Mouse (Mus musculus): ENCODE results near the gene Glt6d1. TPM values are rescaled to one million over a fixed set of nuclear protein-coding genes. Genes with fewer than 3 reads are reported as not detected.
"Not testable (repeated sequence)": the region's sequence is repeated elsewhere in the genome, so short reads cannot be mapped to it uniquely, and the experiment has no call there.

The Glt6d1 gene
- total RNA-seq (2014; rRNA removed) (not detected in 2 replicates), polyA plus RNA-seq (2015; fragmentation: Nextera tagmentation; extraction: Ambion mirVana) (not detected in 2 replicates)

DNA sequence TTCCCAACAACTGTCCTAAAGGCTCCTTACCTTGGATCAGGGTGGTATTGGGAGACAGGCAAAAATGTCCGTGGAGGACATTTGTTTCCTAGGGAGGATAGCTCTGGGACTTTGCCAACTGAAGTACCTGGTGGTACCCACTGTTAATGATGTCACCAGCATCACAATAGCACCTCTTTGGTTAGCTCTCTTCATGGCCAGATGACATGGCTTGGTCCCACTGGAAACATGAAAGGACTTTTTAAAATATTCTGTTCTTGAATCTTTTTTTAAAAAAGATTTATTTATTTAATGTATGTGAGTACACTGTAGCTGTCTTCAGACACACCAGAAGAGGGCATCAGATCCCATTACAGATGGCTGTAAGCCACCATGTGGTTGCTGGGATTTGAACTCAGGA is at the start of gene Glt6d1:
TSS of gene Glt6d1 (minus strand) at position 101 of the 400 bp plus-strand sequence.
- H3K4me2 ChIP-seq (ENCODE audit: low read depth, low read length, poor library complexity, severe bottlenecking); H3K27ac ChIP-seq (ENCODE audit: low read depth, low read length); H3K4me3 ChIP-seq (ENCODE audit: low read depth, low read length); ATAC-seq (ENCODE audit: low FRiP score); H3K9ac ChIP-seq (replicated peaks; ENCODE audit: low read length, poor library complexity, severe bottlenecking); H3K9me3 ChIP-seq (ENCODE audit: low read length); H3K27me3 ChIP-seq (ENCODE audit: insufficient read depth, low read length); DNase-seq (ENCODE audit: low spot score); H3K4me1 ChIP-seq (ENCODE audit: insufficient read depth, low read length); H3K36me3 ChIP-seq (ENCODE audit: insufficient read depth, low read length): not testable (repeated sequence)
- WGBS, result 72% methylated on average over 1 of the region's 1 CpGs

DNA sequence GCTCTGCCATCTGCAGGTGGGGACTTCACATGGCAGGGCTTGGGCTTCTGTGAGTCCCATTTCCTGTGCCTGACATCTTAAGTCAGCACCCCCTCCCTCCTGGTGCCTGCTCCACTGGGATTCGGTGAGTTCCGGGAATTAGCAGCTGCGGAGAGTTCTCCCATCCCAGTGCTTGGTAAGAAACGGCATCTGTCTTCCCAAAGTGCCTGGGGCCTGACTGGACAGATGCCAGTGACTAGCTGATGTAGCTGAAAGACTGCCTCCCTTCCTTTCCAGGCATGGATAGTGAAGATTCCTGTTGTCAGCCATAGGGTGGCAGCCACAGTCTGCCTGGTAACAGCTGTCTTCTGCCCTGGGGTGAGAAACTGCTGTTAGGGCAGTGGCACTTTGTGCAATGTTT is 49.8 kb upstream of the Glt6d1 start:
- H3K36me3 ChIP-seq (ENCODE audit: insufficient read depth, low read length), result no peaks in the 10 kb centered on the region
- 0 out of 2 replicates have a peak, but pooled peaks cover 5% of the 10 kb centered on the region for H3K4me1 ChIP-seq (ENCODE audit: insufficient read depth, low read length)
- no peaks in the 10 kb centered on the region for H3K9me3 ChIP-seq (ENCODE audit: low read length)
- H3K4me3 ChIP-seq (ENCODE audit: low read depth, low read length), result no peak overlapping the region
- H3K4me2 ChIP-seq (ENCODE audit: low read depth, low read length, poor library complexity, severe bottlenecking), result peak overlapping the region; percentile 18; the same call in 1 of the 2 replicates
- no peak overlapping the region for H3K9ac ChIP-seq (replicated peaks; ENCODE audit: low read length, poor library complexity, severe bottlenecking)
- no peak overlapping the region for H3K27ac ChIP-seq (ENCODE audit: low read depth, low read length)
- 10% methylated on average over 4 of the region's 4 CpGs for WGBS
- peak; percentile 59 for TF ChIP-seq CTCF (IDR thresholded peaks at IDR 0.05)
- H3K27me3 ChIP-seq (ENCODE audit: insufficient read depth, low read length), result no peaks in the 10 kb centered on the region; the same call in 1 of the 2 replicates
- ATAC-seq (ENCODE audit: low FRiP score) (no peak), DNase-seq (ENCODE audit: low spot score) (peak; percentile 82)

DNA sequence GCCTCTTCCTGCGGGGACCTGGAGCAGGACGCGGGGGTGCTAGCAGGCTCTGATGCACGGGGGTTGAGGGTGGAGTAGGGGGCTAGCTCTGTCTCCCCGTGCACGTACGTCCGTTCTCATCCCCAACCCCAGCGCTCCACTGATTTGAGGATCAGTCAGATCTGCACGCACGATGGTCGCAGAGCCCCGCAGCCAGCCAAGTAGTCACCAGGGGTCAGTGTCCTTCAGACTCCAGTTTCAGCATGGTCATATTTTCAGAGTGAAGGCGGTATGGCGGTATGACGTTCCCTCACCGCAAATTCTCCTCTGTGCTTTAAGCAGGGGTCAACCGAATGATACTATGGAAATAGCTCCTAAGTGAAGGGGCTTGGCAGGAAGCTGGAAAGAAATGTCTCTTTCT is 48.6 kb upstream of the Glt6d1 start:
- peak overlapping the region; percentile 99 for H3K4me2 ChIP-seq (ENCODE audit: low read depth, low read length, poor library complexity, severe bottlenecking)
- TF ChIP-seq CTCF (IDR thresholded peaks at IDR 0.05), result peak; percentile 45
- H3K36me3 ChIP-seq (ENCODE audit: insufficient read depth, low read length), result no peaks in the 10 kb centered on the region
- H3K27ac ChIP-seq (ENCODE audit: low read depth, low read length), result 0 out of 2 replicates have a peak overlapping the region, but pooled peaks have one; percentile 26
- no peaks in the 10 kb centered on the region for H3K9me3 ChIP-seq (ENCODE audit: low read length)
- 1% methylated on average over 18 of the region's 18 CpGs for WGBS
- peak overlapping the region; percentile 61 for H3K9ac ChIP-seq (replicated peaks; ENCODE audit: low read length, poor library complexity, severe bottlenecking)
- ATAC-seq (ENCODE audit: low FRiP score), result no peak
- peak overlapping the region; percentile 63 for H3K4me3 ChIP-seq (ENCODE audit: low read depth, low read length)
- H3K4me1 ChIP-seq (ENCODE audit: insufficient read depth, low read length), result 0 out of 2 replicates have a peak, but pooled peaks cover 5% of the 10 kb centered on the region
- DNase-seq (ENCODE audit: low spot score), result no peak
- no peaks in the 10 kb centered on the region; the same call in 1 of the 2 replicates for H3K27me3 ChIP-seq (ENCODE audit: insufficient read depth, low read length)

DNA sequence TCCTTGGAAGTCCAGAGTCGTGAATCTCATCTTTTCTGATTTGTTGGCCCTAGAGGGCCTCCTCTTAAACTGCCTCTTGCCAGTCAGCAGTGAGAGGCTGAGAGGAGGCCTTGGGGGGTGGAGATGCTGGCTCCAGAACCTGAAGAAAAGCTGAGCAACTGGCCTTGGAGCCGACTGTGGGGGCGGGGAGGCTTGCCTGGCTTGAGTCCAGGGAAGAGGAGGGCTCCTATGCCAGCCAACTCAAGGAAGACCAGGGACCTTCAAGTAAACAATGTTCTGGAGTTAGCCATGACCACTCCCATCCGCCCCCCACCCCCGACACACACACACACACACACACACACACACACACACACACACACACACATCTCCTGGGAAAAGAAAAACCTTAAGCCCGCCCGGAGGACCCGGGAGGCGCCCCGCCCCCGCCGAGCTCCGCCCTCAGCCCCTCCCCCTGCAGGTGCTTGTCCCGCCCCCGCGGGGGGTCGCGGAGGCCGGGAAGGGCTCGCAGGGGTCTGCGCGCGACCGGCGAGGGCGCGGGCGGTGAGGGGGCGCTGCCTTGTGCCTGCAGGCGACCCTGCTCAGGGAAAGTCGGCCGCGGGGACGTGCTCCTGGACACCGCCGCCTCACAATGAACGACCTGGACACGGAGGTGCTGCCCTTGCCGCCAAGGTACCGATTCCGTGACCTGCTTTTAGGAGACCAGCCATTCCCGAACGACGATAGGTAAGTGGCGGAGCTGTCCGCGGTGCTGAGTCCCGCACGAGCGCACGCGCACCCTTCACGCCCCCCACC is 47.9 kb upstream of the Glt6d1 start, which contains the start of gene Kcnt1:
TSS of gene Kcnt1 (plus strand) at position 398 of the 795 bp plus-strand sequence.
- H3K27me3 ChIP-seq (ENCODE audit: insufficient read depth, low read length), result no peaks in the 10 kb centered on the region; the same call in 1 of the 2 replicates

DNA sequence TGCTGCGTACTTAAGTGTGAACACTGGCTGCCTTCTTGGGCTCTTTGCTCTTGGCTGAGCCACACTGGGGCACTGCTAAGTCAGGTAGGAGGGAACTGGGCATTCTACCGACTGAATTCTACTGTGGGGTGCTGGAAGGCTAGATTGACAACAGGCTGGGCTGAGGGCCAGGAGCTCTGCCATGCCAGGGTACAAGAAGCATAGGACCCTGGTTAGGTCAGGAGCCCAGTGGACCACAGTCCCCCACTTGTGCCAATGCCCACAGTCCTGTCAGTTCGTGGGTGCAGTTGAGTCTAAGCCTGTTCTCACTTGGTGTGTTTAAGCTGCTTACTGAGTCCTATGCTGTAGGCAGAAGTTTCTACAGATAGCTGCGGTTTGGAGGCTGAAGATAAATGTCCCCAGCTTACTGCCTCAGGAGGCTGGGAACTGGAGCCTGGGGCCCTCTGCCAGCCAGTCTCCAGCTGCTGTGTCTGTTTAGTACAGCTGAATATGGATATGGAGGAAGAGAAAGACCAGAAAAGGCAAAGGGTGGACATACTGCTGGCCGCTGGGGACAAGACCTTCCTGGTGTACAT is 47.1 kb upstream of the Glt6d1 start:
- H3K9me3 ChIP-seq (ENCODE audit: low read length), result no peaks in the 10 kb centered on the region
- WGBS, result 50% methylated on average over 5 of the region's 5 CpGs
- DNase-seq (ENCODE audit: low spot score) (peak; percentile 49), ATAC-seq (ENCODE audit: low FRiP score) (no peak)
- H3K27me3 ChIP-seq (ENCODE audit: insufficient read depth, low read length), result no peaks in the 10 kb centered on the region; the same call in 1 of the 2 replicates
- H3K4me1 ChIP-seq (ENCODE audit: insufficient read depth, low read length), result 0 out of 2 replicates have a peak, but pooled peaks cover 5% of the 10 kb centered on the region
- TF ChIP-seq CTCF (IDR thresholded peaks at IDR 0.05), result no peak
- peak overlapping the region; percentile 99; the same call in 1 of the 2 replicates for H3K4me2 ChIP-seq (ENCODE audit: low read depth, low read length, poor library complexity, severe bottlenecking)
- H3K27ac ChIP-seq (ENCODE audit: low read depth, low read length), result peak overlapping the region; percentile 32
- H3K9ac ChIP-seq (replicated peaks; ENCODE audit: low read length, poor library complexity, severe bottlenecking), result no peak overlapping the region
- H3K36me3 ChIP-seq (ENCODE audit: insufficient read depth, low read length), result no peaks in the 10 kb centered on the region
- no peak overlapping the region for H3K4me3 ChIP-seq (ENCODE audit: low read depth, low read length)

More for the DNA sequence above, 47.9 kb upstream of the Glt6d1 start, which contains the start of gene Kcnt1:
- H3K27ac ChIP-seq (ENCODE audit: low read depth, low read length), result peak within 1 kb of the TSS; percentile 32
- H3K4me3 ChIP-seq (ENCODE audit: low read depth, low read length), result peak within 1 kb of the TSS; percentile 63
- ATAC-seq (ENCODE audit: low FRiP score), result peak; percentile 34; the same call in 1 of the 2 replicates
- no peaks in the 10 kb centered on the region for H3K36me3 ChIP-seq (ENCODE audit: insufficient read depth, low read length)
- under 1% methylated on average over 41 of the region's 53 CpGs for WGBS
- no peak for TF ChIP-seq CTCF (IDR thresholded peaks at IDR 0.05)
- H3K9me3 ChIP-seq (ENCODE audit: low read length), result no peaks in the 10 kb centered on the region
- peak within 1 kb of the TSS; percentile 99 for H3K4me2 ChIP-seq (ENCODE audit: low read depth, low read length, poor library complexity, severe bottlenecking)
- 0 out of 2 replicates have a peak, but pooled peaks cover 5% of the 10 kb centered on the region for H3K4me1 ChIP-seq (ENCODE audit: insufficient read depth, low read length)
- peak within 1 kb of the TSS; percentile 61 for H3K9ac ChIP-seq (replicated peaks; ENCODE audit: low read length, poor library complexity, severe bottlenecking)
- peak; percentile 50 for DNase-seq (ENCODE audit: low spot score)

Data from midbrain, postnatal 0 days (tissue).